Mouse (Mus musculus) monocyte, adult 2 months (primary cell): ENCODE measurements at regions not wholly inside any gene's neighbourhood (a gene's known extent, or its start where the extent isn't known, plus 50 kb on each side); places are given as distances from the start of the nearest gene placed in this dataset.

Experiments
- DNase-seq, 2 experiments: peaks; one replicate each; pipeline ENCODE4 v3.0.0; 2022; ENCODE audit warnings: low spot score in 2 of 2, low read depth in 1 of 2

DNA sequence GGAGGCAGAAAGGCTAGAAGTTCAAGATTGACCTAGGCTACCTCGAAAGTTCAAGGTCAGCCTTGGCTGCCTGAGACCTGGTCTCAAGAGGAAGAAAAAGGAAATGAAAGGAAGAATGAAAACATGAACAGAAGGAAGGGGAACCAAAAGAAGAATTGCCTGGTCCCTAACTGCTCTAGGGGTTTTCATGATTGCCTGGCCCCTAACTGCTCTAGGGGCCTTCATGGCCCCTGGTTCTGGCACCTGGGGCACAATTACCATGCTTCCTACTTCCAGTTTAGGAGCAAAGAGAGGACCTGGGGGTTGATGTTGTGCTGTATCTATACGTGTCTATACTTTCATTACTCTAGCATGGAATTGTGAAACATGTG lies 132.8 kb downstream of the Cd24a start:
- no peak for DNase-seq

GRCm38 (mm10) chr10:43712657-43713056 lies 134.6 kb downstream of the Cd24a start:
- no peak for DNase-seq

- DNase-seq = no peak
Observed at GRCm38 (mm10) chr10:43718768-43719167, 140.7 kb downstream of the Cd24a start.

DNA sequence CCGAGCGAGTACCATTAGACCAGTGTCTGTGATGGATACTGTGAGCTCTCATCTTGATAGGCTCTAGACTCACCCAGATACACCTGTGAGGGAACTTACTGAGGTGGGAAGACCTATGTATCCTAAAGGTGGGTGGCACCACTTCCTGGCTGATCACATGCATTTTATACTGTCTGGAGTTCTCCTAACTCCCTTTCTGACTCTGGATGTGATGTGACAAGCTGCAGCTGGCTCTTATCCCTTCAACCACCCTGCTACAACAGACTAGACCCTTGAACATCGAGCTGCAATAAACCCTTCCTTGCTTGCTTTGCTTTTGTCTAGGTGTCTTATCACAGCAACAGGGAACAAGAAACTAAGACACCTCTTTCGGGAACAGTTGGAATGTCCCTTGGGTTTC lies 143.3 kb downstream of the Cd24a start:
- no peak for DNase-seq

DNA sequence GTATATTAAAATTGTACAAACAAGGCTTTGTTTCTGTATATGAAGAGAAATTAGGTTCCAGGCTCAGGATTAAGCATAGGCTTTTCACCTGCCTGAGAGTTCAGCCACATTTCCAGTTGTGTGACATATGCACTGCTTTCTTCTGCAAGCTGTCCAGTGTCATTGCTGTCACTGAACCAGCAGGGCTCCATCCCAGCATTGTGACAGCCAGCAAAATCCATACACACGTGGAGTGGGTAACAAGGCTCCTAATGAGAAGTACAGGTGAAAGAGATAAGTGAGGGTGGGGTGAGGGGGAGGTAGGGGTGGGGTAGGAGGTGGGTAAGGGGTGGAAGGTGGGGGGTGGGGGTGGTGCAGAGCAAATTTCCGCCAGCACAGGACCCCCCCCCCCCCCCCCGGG lies 144.1 kb downstream of the Cd24a start:
- no peak for DNase-seq

- no peak for DNase-seq
Observed at GRCm38 (mm10) chr10:43722711-43723614, 144.9 kb downstream of the Cd24a start.

DNA sequence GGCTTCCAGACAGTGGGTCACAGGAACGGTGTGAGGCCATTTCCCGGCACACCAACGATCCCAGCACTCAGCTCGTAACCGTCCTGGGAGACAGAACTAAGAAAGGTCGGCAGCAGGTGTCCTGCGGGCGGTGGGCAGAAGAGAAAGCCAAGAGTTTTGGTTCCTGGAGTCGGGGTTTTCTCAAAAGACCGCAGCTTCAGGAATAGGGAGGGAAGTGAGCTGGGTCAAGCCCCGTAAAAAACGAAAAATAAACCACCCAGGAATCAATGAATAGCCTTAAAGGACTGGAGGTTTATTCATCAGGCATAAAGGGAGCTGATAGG lies 145.5 kb downstream of the Cd24a start:
- no peak for DNase-seq

- no peak for DNase-seq
Observed at GRCm38 (mm10) chr10:43727746-43728145, 149.7 kb downstream of the Cd24a start.

DNA sequence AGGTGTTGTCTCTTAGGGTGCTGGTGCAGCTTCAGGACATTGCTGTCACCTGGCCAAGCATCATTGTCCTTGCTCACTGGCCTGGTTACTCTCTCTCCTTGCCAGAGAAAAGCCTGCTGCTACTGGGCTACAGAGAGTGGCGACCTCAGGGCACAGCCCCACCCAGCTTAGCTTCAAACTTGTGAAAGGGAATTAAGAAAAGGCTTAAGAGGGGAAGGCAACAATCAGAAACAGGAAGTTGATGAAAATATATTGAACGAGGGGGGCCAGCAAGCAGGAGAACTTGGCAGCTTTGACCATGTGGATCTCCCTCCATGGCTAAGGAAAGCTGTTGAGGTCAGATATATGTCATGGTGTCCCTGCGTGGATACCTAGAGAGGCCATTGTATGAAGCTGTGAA lies 151.1 kb downstream of the Cd24a start:
- DNase-seq = no peak

DNA sequence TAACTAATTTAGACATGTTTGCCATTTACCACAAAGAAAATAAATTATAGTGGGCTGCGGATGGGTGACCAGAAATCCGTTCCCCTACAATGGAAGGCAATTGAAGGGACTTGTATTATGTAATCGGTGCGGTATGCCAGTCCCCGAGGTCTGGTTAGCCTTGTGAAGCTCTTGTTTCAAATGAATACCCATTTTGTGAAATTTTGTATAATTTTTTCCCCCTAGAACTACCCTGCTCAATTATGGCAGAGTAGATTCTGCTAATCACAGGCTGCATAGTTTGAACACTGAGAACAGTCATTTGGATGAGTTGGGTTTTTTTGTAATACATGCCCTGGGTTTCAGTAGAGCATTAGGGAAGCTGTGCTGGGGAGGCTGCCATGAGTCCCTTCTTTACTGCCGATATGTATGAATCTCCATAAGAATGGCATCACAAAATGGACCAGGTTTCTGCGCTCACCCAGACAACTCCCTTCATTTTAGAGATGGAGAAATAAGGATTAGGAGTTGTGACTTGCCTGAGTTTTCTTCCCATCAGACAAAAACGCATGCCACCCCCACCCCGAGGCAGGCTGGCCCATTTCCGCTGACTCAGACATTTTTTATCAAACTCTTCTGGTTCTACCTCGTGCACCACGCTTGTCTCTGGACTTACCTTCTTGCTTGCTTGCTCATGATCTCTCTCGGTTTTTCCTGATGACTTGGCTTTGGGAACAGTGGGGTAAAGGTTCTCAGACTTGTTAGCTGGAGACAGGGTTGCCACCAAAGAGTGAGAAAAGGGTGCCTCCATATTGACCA lies 155.7 kb downstream of the Cd24a start:
- no peak for DNase-seq

GRCm38 (mm10) chr10:43739181-43739580 lies 161.1 kb downstream of the Cd24a start:
- DNase-seq = no peak

DNA sequence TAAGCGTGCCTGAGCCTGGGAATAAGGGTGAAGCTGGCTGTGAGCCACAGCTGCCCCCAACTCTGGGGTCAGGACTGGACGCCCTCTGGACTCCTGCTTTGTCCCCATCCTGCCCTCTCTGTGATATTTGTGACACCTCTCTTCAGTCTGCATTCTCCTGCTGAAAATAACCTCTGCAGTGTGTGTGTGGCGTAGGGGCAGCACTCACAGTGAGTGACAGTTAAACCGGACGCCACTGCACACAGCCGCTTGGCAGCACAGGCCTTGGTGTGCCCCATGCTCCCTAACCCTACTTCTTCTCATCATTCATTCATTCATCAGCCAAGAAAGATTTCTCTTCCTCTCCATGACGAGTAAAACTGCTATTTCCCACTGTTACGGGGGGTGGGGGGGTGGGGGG lies 161.6 kb downstream of the Cd24a start:
- DNase-seq = no peak

DNA sequence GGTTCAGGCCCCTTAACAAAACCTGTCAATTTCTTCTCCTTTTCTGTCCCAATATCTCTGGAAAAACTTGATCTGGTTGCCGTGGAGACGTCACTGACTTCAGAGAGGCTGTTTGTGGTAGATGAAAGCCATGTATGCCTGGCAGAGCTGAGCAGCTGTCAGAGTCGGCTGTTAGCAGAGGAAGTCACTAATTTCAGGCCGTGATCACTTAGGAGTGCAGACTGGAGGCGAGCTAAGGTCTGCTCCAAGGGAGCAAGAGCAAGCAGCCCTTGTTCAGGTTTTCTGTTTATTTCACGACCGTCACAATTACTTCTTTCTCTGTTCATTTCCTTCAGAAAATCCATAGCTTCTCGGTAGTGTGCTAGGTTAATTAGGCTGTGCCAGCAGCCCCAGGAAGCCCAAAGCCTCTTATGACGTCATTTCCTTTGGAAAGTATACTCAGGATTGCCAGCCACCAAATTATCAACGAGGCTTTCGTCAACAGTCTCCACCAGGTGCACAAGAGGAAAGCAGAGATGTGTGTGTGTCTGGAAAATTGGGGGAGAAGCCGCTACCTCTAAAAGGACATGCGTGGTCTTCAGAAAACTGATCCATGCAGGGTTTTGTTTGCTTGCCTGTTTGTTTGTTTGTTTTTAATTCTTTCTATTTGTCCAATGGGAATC lies 161.2 kb downstream of the Qrsl1 start:
- no peak for DNase-seq

DNA sequence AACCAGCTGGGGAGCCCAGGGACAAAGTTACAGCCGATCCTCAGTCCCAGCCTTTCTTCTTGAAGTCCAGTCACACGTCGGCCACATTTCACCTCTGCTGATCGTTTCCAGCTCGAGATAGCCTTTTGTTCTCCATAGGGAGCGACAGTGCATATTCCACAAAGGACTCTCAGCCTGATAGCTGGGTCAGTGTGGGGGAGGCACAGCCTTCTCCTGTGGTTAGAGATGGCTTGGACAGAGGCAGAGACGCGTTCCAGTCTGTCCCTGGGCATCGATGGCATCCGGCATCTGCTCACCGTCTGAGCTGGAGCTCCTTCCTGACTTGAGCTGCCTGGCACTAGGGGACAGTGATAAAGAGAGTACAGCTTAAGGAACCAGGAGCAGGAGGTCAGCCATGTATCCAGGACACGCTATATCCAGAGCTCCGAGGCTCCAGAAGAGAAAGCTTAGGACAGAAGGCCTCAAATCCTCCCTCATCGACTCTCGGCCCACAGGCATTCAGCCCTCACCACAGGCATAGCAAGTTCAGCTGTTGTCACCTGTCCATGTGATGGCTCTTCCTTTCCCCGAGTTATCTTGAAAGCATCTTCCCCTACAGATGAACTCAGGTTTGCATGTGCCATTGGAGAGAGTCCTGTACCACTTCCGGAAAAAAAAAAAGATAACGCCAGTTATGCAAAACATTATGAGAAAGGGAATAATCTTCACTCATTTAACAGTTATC lies 160.0 kb downstream of the Qrsl1 start:
- DNase-seq = no peak

DNA sequence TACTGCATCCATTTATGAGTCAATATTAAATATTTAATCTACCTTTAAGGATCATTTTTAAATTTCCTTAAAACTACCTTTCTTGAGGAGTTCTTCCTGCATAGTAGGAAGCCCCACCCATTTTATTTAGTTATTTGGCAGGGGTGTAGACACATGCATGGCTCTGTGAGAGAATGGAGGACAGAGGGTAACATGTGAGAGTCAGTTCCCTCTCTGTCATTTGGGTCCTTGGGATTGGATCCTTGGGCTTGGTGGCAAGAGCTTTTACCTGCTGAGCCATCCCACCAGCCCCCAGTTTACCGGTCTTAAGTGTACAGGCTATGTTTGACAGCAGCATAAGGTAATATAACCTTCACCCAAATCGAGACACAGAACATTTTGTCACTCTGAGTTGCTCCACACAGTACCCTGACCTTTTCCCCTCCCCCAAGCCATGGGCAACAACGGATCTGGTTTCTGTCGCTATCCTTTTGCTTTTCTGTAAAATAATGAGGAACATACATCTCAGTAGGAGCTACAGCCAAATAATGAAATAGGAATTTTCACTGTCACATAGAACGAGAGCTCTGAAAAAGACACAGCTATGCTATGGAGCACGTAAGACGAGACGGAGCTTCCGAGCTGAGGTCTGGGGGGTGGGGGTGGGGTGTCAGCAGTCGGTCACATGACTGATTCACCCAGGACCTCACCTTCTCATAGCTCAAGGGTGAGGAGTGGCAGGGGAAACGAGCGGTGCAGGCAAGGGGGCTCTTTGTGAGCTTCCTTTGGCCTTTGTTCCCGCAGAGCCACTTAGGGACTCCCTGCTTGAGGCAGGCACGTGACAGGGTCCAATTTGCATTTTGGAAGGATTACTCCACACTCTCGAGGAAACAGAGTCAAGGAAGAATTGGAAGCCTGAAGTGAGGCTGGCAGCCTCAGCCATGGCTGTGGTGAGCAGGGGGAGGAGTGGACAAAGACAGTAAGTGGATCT lies 159.2 kb downstream of the Qrsl1 start:
- no peak for DNase-seq

GRCm38 (mm10) chr10:43743188-43744120 lies 158.1 kb downstream of the Qrsl1 start:
- DNase-seq = no peak

- DNase-seq = no peak
Observed at GRCm38 (mm10) chr10:43745931-43746630, 155.5 kb downstream of the Qrsl1 start.

- DNase-seq = no peak
Observed at GRCm38 (mm10) chr10:43746631-43747001, 154.9 kb downstream of the Qrsl1 start.

DNA sequence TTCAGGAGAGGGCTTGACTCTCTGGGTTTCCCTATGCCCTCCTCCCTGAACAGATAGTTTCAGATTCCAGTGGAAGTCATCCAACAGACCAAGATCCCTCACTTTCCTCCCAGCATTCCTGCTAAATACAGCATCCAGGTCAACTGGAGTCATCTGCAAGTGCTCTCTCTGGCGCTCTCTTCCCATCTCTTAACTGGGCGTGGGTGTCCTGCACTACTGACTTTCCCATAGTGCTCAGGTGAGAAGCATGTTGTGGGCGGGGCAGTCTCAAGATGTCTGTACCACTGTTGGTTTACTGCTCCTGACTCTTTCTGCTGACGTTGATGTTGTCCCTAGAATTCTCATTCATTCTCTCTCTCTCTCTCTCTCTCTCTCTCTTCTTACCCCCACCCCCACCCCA lies 154.0 kb downstream of the Qrsl1 start:
- no peak for DNase-seq
